Mouse (Mus musculus) heart, postnatal 0 days (tissue): ENCODE results near the gene Ddx58. TPM values are rescaled to one million over a fixed set of nuclear protein-coding genes. Genes with fewer than 3 reads are reported as not detected.
A peak's percentile ranks its signal among the peaks of the same experiment; 100 is the strongest.

Source experiments
- ATAC-seq: fragments of 200-750 bp; cut with Nextera tagmentation; 2 replicates; pipeline ENCODE4 v1.8.0; 2017; ENCODE audit warnings: low read depth, moderate number of reproducible peaks, moderate library complexity; ENCODE audit not compliant: insufficient read depth
- DNase-seq: peaks from one replicate; pipeline ENCODE4 v3.0.0-alpha.2; 2016; ENCODE audit warnings: low spot score
- H3K27ac ChIP-seq: fragments of 300-500 bp; sonication (generic); 2 replicates; pipeline ENCODE4 v1.5.1; 2014; ENCODE audit warnings: low read depth, mild to moderate bottlenecking
- H3K27me3 ChIP-seq: fragments of 300-500 bp; sonication (generic); 2 replicates; pipeline ENCODE4 v1.6.1; 2014; ENCODE audit warnings: low read length, mixed read lengths; ENCODE audit not compliant: control insufficient read depth, insufficient read depth
- H3K36me3 ChIP-seq: fragments of 300-500 bp; sonication (generic); replicated peaks from 2 replicates; pipeline ENCODE4 v1.6.1; 2014; ENCODE audit warnings: low read length, mixed read lengths; ENCODE audit not compliant: control insufficient read depth, insufficient read depth
- H3K4me1 ChIP-seq: fragments of 300-500 bp; sonication (generic); 2 replicates; pipeline ENCODE4 v1.6.1; 2014; ENCODE audit warnings: antibody characterized with exemption; ENCODE audit not compliant: control insufficient read depth, insufficient read depth
- H3K4me2 ChIP-seq: fragments of 300-500 bp; sonication (generic); 2 replicates; pipeline ENCODE4 v1.6.1; 2014; ENCODE audit warnings: low read depth, mild to moderate bottlenecking, low read length, moderate library complexity
- H3K4me3 ChIP-seq: fragments of 300-500 bp; sonication (generic); 2 replicates; pipeline ENCODE4 v1.5.1; 2014; ENCODE audit warnings: low read depth, low read length
- H3K9ac ChIP-seq: fragments of 300-500 bp; sonication (generic); replicated peaks from 2 replicates; pipeline ENCODE4 v1.6.1; 2014; ENCODE audit warnings: low read depth, low read length, mixed read lengths
- H3K9me3 ChIP-seq: fragments of 300-500 bp; sonication (generic); replicated peaks from 2 replicates; pipeline ENCODE4 v1.6.1; 2016; ENCODE audit warnings: low read length; ENCODE audit not compliant: control insufficient read depth
- CTCF ChIP-seq: IDR thresholded peaks from 2 replicates; pipeline ENCODE4 v1.5.1; 2016; ENCODE audit warnings: antibody characterized with exemption, control low read depth, low read depth
- EP300 ChIP-seq: IDR thresholded peaks from 2 replicates; pipeline ENCODE4 v1.6.1; 2016; ENCODE audit warnings: antibody characterized with exemption, low read depth
- WGBS: fragments of 180-500 bp; shearing (Covaris S2); extraction: QIAGEN DNeasy Blood & Tissue Kit; methylation state at CpG from one replicate; pipeline ENCODE4 v1.1.7; 2014; 5-methylcytosine and 5-hydroxymethylcytosine counted together
- polyA plus RNA-seq: library from polyadenylated mRNA; unstranded; fragments of >200 nt; fragmentation: Nextera tagmentation; extraction: Ambion mirVana; gene quantifications from 2 replicates; pipeline ENCODE4 v1.2.1, GENCODE M21; 2015
- total RNA-seq: library from RNA; depleted of rRNA; stranded (reverse); fragments of >200 nt; gene quantifications from 2 replicates; pipeline ENCODE4 v1.2.3, GENCODE M21; 2014; ENCODE audit warnings: low replicate concordance

Gene Ddx58
- total and polyA plus RNA-seq, 2 experiments from 2014 or later = 6.7 to 17.5 TPM

- H3K27ac ChIP-seq = no peak overlapping the region
- no peaks in the 10 kb centered on the region for H3K4me1 ChIP-seq
- peaks cover 76% of the 10 kb centered on the region for H3K36me3 ChIP-seq
- no peaks in the 10 kb centered on the region for H3K27me3 ChIP-seq
- WGBS = 80% methylated on average over 17 of the region's 17 CpGs
- no peak for TF ChIP-seq CTCF
- no peak for TF ChIP-seq EP300
- H3K9me3 ChIP-seq = no peaks in the 10 kb centered on the region
- ATAC-seq (no peak), DNase-seq (no peak)
- H3K4me3 ChIP-seq = no peak overlapping the region
- H3K4me2 ChIP-seq = no peak overlapping the region
- no peak overlapping the region for H3K9ac ChIP-seq
Observed at GRCm38 (mm10) chr4:40178584-40178983, 61.0 kb downstream of the Ddx58 start.

GRCm38 (mm10) chr4:40174321-40174720, 65.3 kb downstream of the Ddx58 start:
- ATAC-seq (peak; percentile 47; the same call in 1 of the 2 replicates), DNase-seq (peak; percentile 25)
- H3K27me3 ChIP-seq = no peaks in the 10 kb centered on the region
- H3K4me1 ChIP-seq = no peaks in the 10 kb centered on the region
- 0 out of 2 replicates have a peak overlapping the region, but pooled peaks have one; percentile 19 for H3K27ac ChIP-seq
- no peak overlapping the region for H3K4me3 ChIP-seq
- TF ChIP-seq EP300 = no peak
- TF ChIP-seq CTCF = no peak
- 38% methylated on average over 4 of the region's 4 CpGs for WGBS
- no peaks in the 10 kb centered on the region for H3K9me3 ChIP-seq
- H3K4me2 ChIP-seq = no peak overlapping the region
- H3K36me3 ChIP-seq = peaks cover 35% of the 10 kb centered on the region
- H3K9ac ChIP-seq = no peak overlapping the region

- Histone ChIP-seq H3K36me3 (peaks cover 31% of the 10 kb centered on the region), H3K4me3 (no peak overlapping the region), H3K4me2 (no peak overlapping the region), H3K9ac (no peak overlapping the region), H3K27me3 (no peaks in the 10 kb centered on the region), H3K4me1 (no peaks in the 10 kb centered on the region), H3K27ac (no peak overlapping the region), H3K9me3 (no peaks in the 10 kb centered on the region)
- no peak for ATAC-seq
- no peak for DNase-seq
- TF ChIP-seq CTCF = no peak
- TF ChIP-seq EP300 = no peak
- 89% methylated on average over 2 of the region's 2 CpGs for WGBS
Observed at GRCm38 (mm10) chr4:40172336-40172735, 67.3 kb downstream of the Ddx58 start.

- Histone ChIP-seq H3K4me1 (no peaks in the 10 kb centered on the region), H3K9ac (no peak overlapping the region), H3K36me3 (peaks cover 35% of the 10 kb centered on the region), H3K4me3 (no peak overlapping the region), H3K27ac (no peak overlapping the region), H3K4me2 (no peak overlapping the region), H3K27me3 (no peaks in the 10 kb centered on the region), H3K9me3 (no peaks in the 10 kb centered on the region)
- TF ChIP-seq EP300 = no peak
- no peak for TF ChIP-seq CTCF
- ATAC-seq (no peak), DNase-seq (no peak)
- WGBS = 85% methylated on average over 4 of the region's 4 CpGs
Observed at GRCm38 (mm10) chr4:40171477-40171876, 68.2 kb downstream of the Ddx58 start.

GRCm38 (mm10) chr4:40163646-40164045, 76.0 kb downstream of the Ddx58 start:
- no peaks in the 10 kb centered on the region for H3K4me1 ChIP-seq

More at GRCm38 (mm10) chr4:40163646-40164045, 76.0 kb downstream of the Ddx58 start:
- ATAC-seq = no peak
- no peak for TF ChIP-seq CTCF
- TF ChIP-seq EP300 = no peak
- Histone ChIP-seq H3K27ac (no peak overlapping the region), H3K27me3 (no peaks in the 10 kb centered on the region), H3K4me3 (no peak overlapping the region), H3K9ac (no peak overlapping the region), H3K9me3 (no peaks in the 10 kb centered on the region), H3K4me2 (no peak overlapping the region), H3K36me3 (peaks cover 29% of the 10 kb centered on the region)
- 87% methylated on average over 10 of the region's 10 CpGs for WGBS
- DNase-seq = no peak
